Mouse (Mus musculus): ENCODE data around the gene Mif4gd. TPM values are rescaled to one million over a fixed set of nuclear protein-coding genes. Genes with fewer than 3 reads are reported as not detected.

Mif4gd gene
- 383 and 445 TPM in 2 replicates for polyA plus RNA-seq (2012; rRNA removed)

GRCm38 (mm10) chr11:115612410-115613137 is at the start of gene Mif4gd:
Gene Mif4gd (minus strand): TSS chr11:115612969.
- no peaks in the 10 kb centered on the region for H3K27me3 ChIP-seq (ENCODE audit: control insufficient read depth, insufficient read depth, low read length)
- H3K36me3 ChIP-seq (ENCODE audit: control insufficient read depth, insufficient read depth, low read length) = peaks cover 3% of the 10 kb centered on the region
- TF ChIP-seq POLR2A (IDR thresholded peaks at IDR 0.05; ENCODE audit: control insufficient read depth, low read depth, low read length) (peak; percentile 71), CTCF (IDR thresholded peaks at IDR 0.05; ENCODE audit: control insufficient read depth, insufficient read depth, insufficient replicate concordance, low read depth, low read length) (peak; percentile 57)
- peaks cover 8% of the 10 kb centered on the region for H3K4me1 ChIP-seq (ENCODE audit: control insufficient read depth, insufficient read depth, low read length)
- peak within 1 kb of the TSS; percentile 93 for H3K4me3 ChIP-seq (ENCODE audit: control insufficient read depth, low read depth, low read length)
- peak within 1 kb of the TSS; percentile 99 for H3K27ac ChIP-seq (ENCODE audit: control insufficient read depth, insufficient read depth, low read depth, low read length)

GRCm38 (mm10) chr11:115660376-115660775 is 47.6 kb upstream of the Mif4gd start:
- no peak for TF ChIP-seq POLR2A (IDR thresholded peaks at IDR 0.05; ENCODE audit: control insufficient read depth, low read depth, low read length)
- TF ChIP-seq CTCF (IDR thresholded peaks at IDR 0.05; ENCODE audit: control insufficient read depth, insufficient read depth, insufficient replicate concordance, low read depth, low read length) = no peak
- H3K27me3 ChIP-seq (ENCODE audit: control insufficient read depth, insufficient read depth, low read length) = no peaks in the 10 kb centered on the region
- no peaks in the 10 kb centered on the region for H3K36me3 ChIP-seq (ENCODE audit: control insufficient read depth, insufficient read depth, low read length)
- no peak overlapping the region for H3K27ac ChIP-seq (ENCODE audit: control insufficient read depth, insufficient read depth, low read depth, low read length)
- H3K4me3 ChIP-seq (ENCODE audit: control insufficient read depth, low read depth, low read length) = no peak overlapping the region
- H3K4me1 ChIP-seq (ENCODE audit: control insufficient read depth, insufficient read depth, low read length) = no peaks in the 10 kb centered on the region; the same call in 1 of the 2 replicates

GRCm38 (mm10) chr11:115658521-115658920 is 45.8 kb upstream of the Mif4gd start:
- TF ChIP-seq CTCF (IDR thresholded peaks at IDR 0.05; ENCODE audit: control insufficient read depth, insufficient read depth, insufficient replicate concordance, low read depth, low read length) (no peak), POLR2A (IDR thresholded peaks at IDR 0.05; ENCODE audit: control insufficient read depth, low read depth, low read length) (no peak)
- Histone ChIP-seq H3K27me3 (ENCODE audit: control insufficient read depth, insufficient read depth, low read length) (no peaks in the 10 kb centered on the region), H3K4me1 (ENCODE audit: control insufficient read depth, insufficient read depth, low read length) (no peaks in the 10 kb centered on the region), H3K27ac (ENCODE audit: control insufficient read depth, insufficient read depth, low read depth, low read length) (no peak overlapping the region), H3K4me3 (ENCODE audit: control insufficient read depth, low read depth, low read length) (no peak overlapping the region), H3K36me3 (ENCODE audit: control insufficient read depth, insufficient read depth, low read length) (no peaks in the 10 kb centered on the region)

- no peaks in the 10 kb centered on the region for H3K36me3 ChIP-seq (ENCODE audit: control insufficient read depth, insufficient read depth, low read length)
- H3K27ac ChIP-seq (ENCODE audit: control insufficient read depth, insufficient read depth, low read depth, low read length) = no peak overlapping the region
Measured at GRCm38 (mm10) chr11:115654128-115654527, 41.4 kb upstream of the Mif4gd start.

GRCm38 (mm10) chr11:115653194-115653593 is 40.4 kb upstream of the Mif4gd start:
- TF ChIP-seq POLR2A (IDR thresholded peaks at IDR 0.05; ENCODE audit: control insufficient read depth, low read depth, low read length) (no peak), CTCF (IDR thresholded peaks at IDR 0.05; ENCODE audit: control insufficient read depth, insufficient read depth, insufficient replicate concordance, low read depth, low read length) (no peak)
- Histone ChIP-seq H3K36me3 (ENCODE audit: control insufficient read depth, insufficient read depth, low read length) (no peaks in the 10 kb centered on the region), H3K27ac (ENCODE audit: control insufficient read depth, insufficient read depth, low read depth, low read length) (no peak overlapping the region), H3K27me3 (ENCODE audit: control insufficient read depth, insufficient read depth, low read length) (no peaks in the 10 kb centered on the region), H3K4me3 (ENCODE audit: control insufficient read depth, low read depth, low read length) (no peak overlapping the region), H3K4me1 (ENCODE audit: control insufficient read depth, insufficient read depth, low read length) (no peaks in the 10 kb centered on the region)

More at GRCm38 (mm10) chr11:115654128-115654527, 41.4 kb upstream of the Mif4gd start:
- no peaks in the 10 kb centered on the region for H3K4me1 ChIP-seq (ENCODE audit: control insufficient read depth, insufficient read depth, low read length)
- TF ChIP-seq POLR2A (IDR thresholded peaks at IDR 0.05; ENCODE audit: control insufficient read depth, low read depth, low read length) = no peak
- TF ChIP-seq CTCF (IDR thresholded peaks at IDR 0.05; ENCODE audit: control insufficient read depth, insufficient read depth, insufficient replicate concordance, low read depth, low read length) = no peak
- H3K27me3 ChIP-seq (ENCODE audit: control insufficient read depth, insufficient read depth, low read length) = no peaks in the 10 kb centered on the region
- no peak overlapping the region for H3K4me3 ChIP-seq (ENCODE audit: control insufficient read depth, low read depth, low read length)

- no peaks in the 10 kb centered on the region for H3K4me1 ChIP-seq (ENCODE audit: control insufficient read depth, insufficient read depth, low read length)
- TF ChIP-seq CTCF (IDR thresholded peaks at IDR 0.05; ENCODE audit: control insufficient read depth, insufficient read depth, insufficient replicate concordance, low read depth, low read length) (no peak), POLR2A (IDR thresholded peaks at IDR 0.05; ENCODE audit: control insufficient read depth, low read depth, low read length) (no peak)
- H3K36me3 ChIP-seq (ENCODE audit: control insufficient read depth, insufficient read depth, low read length) = no peaks in the 10 kb centered on the region
- H3K27me3 ChIP-seq (ENCODE audit: control insufficient read depth, insufficient read depth, low read length) = no peaks in the 10 kb centered on the region
- H3K4me3 ChIP-seq (ENCODE audit: control insufficient read depth, low read depth, low read length) = no peak overlapping the region
- H3K27ac ChIP-seq (ENCODE audit: control insufficient read depth, insufficient read depth, low read depth, low read length) = no peak overlapping the region
Measured at GRCm38 (mm10) chr11:115651680-115652079, 38.9 kb upstream of the Mif4gd start.

- no peaks in the 10 kb centered on the region for H3K4me1 ChIP-seq (ENCODE audit: control insufficient read depth, insufficient read depth, low read length)
- no peak overlapping the region for H3K27ac ChIP-seq (ENCODE audit: control insufficient read depth, insufficient read depth, low read depth, low read length)
- H3K36me3 ChIP-seq (ENCODE audit: control insufficient read depth, insufficient read depth, low read length) = no peaks in the 10 kb centered on the region; the same call in 1 of the 2 replicates
- no peaks in the 10 kb centered on the region for H3K27me3 ChIP-seq (ENCODE audit: control insufficient read depth, insufficient read depth, low read length)
- no peak for TF ChIP-seq POLR2A (IDR thresholded peaks at IDR 0.05; ENCODE audit: control insufficient read depth, low read depth, low read length)
- TF ChIP-seq CTCF (IDR thresholded peaks at IDR 0.05; ENCODE audit: control insufficient read depth, insufficient read depth, insufficient replicate concordance, low read depth, low read length) = no peak
- no peak overlapping the region for H3K4me3 ChIP-seq (ENCODE audit: control insufficient read depth, low read depth, low read length)
Measured at GRCm38 (mm10) chr11:115649706-115650105, 36.9 kb upstream of the Mif4gd start.

Data from testis, adult 2 months (tissue).